Mouse (Mus musculus) brain, embryonic 14.5 days (tissue): ENCODE measurements around the gene Oas1d.
"Not testable (repeated sequence)": the region's sequence is repeated elsewhere in the genome, so short reads cannot be mapped to it uniquely, and the experiment has no call there.

ENCODE experiments used
- CTCF ChIP-seq: fragments of 200-500 bp; IDR thresholded peaks from 2 replicates; pipeline ENCODE4 v1.5.1; 2012; ENCODE audit warnings: inconsistent platforms, mild to moderate bottlenecking, moderate library complexity, borderline replicate concordance; ENCODE audit not compliant: insufficient read depth, insufficient read length; ENCODE audit errors: extremely low read depth
- POLR2A ChIP-seq: fragments of 200-500 bp; IDR thresholded peaks from 2 replicates; pipeline ENCODE4 v1.6.1; 2012; ENCODE audit warnings: mild to moderate bottlenecking, inconsistent platforms, borderline replicate concordance; ENCODE audit not compliant: poor library complexity, insufficient read depth, insufficient read length, severe bottlenecking; ENCODE audit errors: extremely low read depth

DNA sequence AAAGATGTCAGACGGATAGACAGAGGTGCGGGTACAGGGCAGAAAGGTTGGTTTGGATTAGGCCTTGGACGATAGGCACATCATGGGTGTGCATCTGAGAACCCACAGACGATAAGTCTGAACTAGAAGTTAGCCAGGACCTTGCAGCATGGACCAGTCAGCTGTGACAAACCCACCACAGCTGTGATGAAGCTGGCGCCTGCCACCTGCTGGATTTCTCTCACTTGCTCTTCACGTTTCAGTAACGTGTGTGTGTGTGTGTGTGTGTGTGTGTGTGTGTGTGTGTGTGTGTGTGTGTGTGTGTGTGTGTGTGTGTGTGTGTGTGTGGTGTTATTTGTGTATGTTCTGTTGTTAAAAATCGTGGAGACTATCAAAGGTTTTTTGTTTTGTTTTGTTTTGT, at the start of gene Oas1d:
- TF ChIP-seq CTCF, POLR2A: not testable (repeated sequence)
